Mouse (Mus musculus) 416B (cell line): ENCODE results near the gene Prkag2.
"Not testable (repeated sequence)": the region's sequence is repeated elsewhere in the genome, so short reads cannot be mapped to it uniquely, and the experiment has no call there.

Experiments used
- DNase-seq: peaks from one replicate; pipeline ENCODE4 v3.0.0; 2011; ENCODE audit warnings: low read depth

Prkag2 gene

GRCm38 (mm10) chr5:25086234-25086633, 14.2 kb downstream of the Prkag2 start:
- peak; percentile 93 for DNase-seq

GRCm38 (mm10) chr5:25085170-25085569, 15.3 kb downstream of the Prkag2 start:
- DNase-seq: no peak

- DNase-seq: peak; percentile 14
These were observed 16.6 kb downstream of the Prkag2 start for GRCm38 (mm10) chr5:25083816-25084215.

- DNase-seq: peak; percentile 53
These were observed 17.9 kb downstream of the Prkag2 start for GRCm38 (mm10) chr5:25082542-25082941.

- peak; percentile 74 for DNase-seq
These were observed 18.9 kb downstream of the Prkag2 start for GRCm38 (mm10) chr5:25081545-25081944.

- DNase-seq: no peak
These were observed 19.4 kb downstream of the Prkag2 start for GRCm38 (mm10) chr5:25080994-25081393.

GRCm38 (mm10) chr5:25080438-25080945, 19.9 kb downstream of the Prkag2 start:
- no peak for DNase-seq

- DNase-seq: no peak
These were observed 20.6 kb downstream of the Prkag2 start for GRCm38 (mm10) chr5:25079766-25080265.

GRCm38 (mm10) chr5:25077873-25078651, 22.4 kb downstream of the Prkag2 start:
- no peak for DNase-seq

GRCm38 (mm10) chr5:25077258-25077657, 23.2 kb downstream of the Prkag2 start:
- DNase-seq: not testable (repeated sequence)

GRCm38 (mm10) chr5:25075623-25076022, 24.8 kb downstream of the Prkag2 start:
- no peak for DNase-seq

- DNase-seq: no peak
These were observed 30.6 kb downstream of the Prkag2 start for GRCm38 (mm10) chr5:25069815-25070214.

- DNase-seq: no peak
These were observed 33.3 kb downstream of the Prkag2 start for GRCm38 (mm10) chr5:25067122-25067521.

GRCm38 (mm10) chr5:25064270-25065232, 35.9 kb downstream of the Prkag2 start:
- DNase-seq: no peak

GRCm38 (mm10) chr5:25062506-25063132, 37.8 kb downstream of the Prkag2 start:
- no peak for DNase-seq

GRCm38 (mm10) chr5:25058853-25059741, 41.3 kb downstream of the Prkag2 start:
- no peak for DNase-seq

GRCm38 (mm10) chr5:25058417-25058816, 42.0 kb downstream of the Prkag2 start:
- DNase-seq: no peak

GRCm38 (mm10) chr5:25055288-25055687, 45.2 kb downstream of the Prkag2 start:
- DNase-seq: no peak

GRCm38 (mm10) chr5:25053971-25054658, 46.3 kb downstream of the Prkag2 start:
- no peak for DNase-seq

GRCm38 (mm10) chr5:25050827-25051226, 49.6 kb downstream of the Prkag2 start:
- DNase-seq: no peak
